Mouse (Mus musculus): Measurements from ENCODE around the gene Smarcc1.

DNA sequence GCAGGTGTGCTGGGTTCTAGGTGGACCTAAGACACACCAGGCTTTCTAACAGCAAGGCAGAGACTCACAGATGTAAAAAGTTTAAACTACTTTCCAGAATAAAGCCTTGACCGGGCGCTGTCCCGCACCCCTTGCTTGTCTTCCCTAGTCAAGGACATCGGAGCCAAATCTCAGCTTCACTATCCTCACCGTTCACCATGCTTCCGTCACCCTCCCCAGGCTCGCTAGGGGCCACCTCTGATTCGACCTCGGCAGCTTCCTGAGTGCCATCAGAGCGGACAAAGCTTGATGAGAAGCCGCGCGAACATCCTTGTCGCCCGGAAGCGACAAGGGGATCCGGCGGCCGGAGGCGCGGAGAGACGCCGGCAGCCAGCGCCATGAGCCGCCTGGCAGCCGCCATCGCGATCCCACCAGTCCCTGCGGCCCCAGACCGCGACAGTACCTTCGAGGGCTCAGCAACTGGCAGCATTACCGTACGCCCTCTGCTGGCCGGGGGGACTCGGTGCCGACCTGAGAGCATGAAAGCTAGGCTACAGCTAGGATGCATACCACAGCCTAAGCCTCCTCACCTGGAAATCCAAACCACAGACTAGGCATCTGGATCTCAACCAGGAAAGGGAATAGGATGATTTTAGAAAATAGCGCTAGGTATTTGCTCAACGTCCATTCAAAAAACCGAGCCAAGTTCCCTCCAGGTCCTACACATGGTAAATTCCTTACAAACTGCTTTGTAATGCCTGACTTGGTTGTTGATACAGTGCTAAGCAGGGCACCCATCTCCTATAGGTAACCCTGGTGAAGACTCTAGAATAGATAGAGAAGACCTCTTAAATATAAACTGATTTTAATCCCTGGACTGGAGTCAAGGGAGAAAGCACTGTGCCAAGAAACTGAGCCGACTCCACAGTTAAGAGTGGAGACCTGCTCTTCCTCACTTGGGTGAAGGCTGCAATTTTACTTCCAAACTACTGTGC, 16.6 kb upstream of the Smarcc1 start:
- peak; percentile 99 for TF ChIP-seq CTCF (IDR thresholded peaks at IDR 0.05; ENCODE audit: low read depth, low read length)
- TF ChIP-seq EP300 (IDR thresholded peaks at IDR 0.05; ENCODE audit: insufficient read depth, low read depth, low read length), result peak; percentile 47; the same call in 1 of the 2 replicates
- TF ChIP-seq POLR2A (IDR thresholded peaks at IDR 0.05; ENCODE audit: insufficient read depth, low read length), result peak; percentile 50
